In genomic region chr3:88152056-88152455, GRCm38 (mm10) we compare ENCODE assay signal across 8 mouse cellular contexts. TPM values are rescaled to one million over a fixed set of nuclear protein-coding genes. Genes with fewer than 3 reads are reported as not detected.
DNase-seq lines count a peak whose midpoint lies in the region; ATAC-seq and TF ChIP-seq lines count a peak whose summit lies in the region.

No protein-coding gene starts in this region.

- no peak for ATAC-seq in granulocyte monocyte progenitor cell, adult 5-6 weeks (replicated peaks; ENCODE audit: poor library complexity, severe bottlenecking)

- no peak overlapping the region for H3K4me3 ChIP-seq in olfactory bulb, adult 2 months (ENCODE audit: insufficient read depth, low read depth, low read length)
- H3K4me3 ChIP-seq in lung, adult 2 months (replicated peaks; ENCODE audit: extremely low read depth, low read depth, low read length) = no peak overlapping the region

- peak; percentile 46 for DNase-seq in thymus, postnatal 4 days
- no peak for DNase-seq in thymus, postnatal 25 days
- peak; percentile 89 to 92 for DNase-seq in frontal cortex, adult 2 months (ENCODE audit: extremely low spot score in 1 of 2, low spot score in 1 of 2)
- peak; percentile 81 to 90 for DNase-seq in left cerebral cortex, adult 8-10 months (ENCODE audit: low spot score in 2 of 2)
- no peak for DNase-seq in lung, postnatal 4 days
- no peak for DNase-seq in lung, adult 2 months

- H3K4me1 ChIP-seq in olfactory bulb, adult 2 months (ENCODE audit: control insufficient read depth, insufficient read depth, low read length) = peaks cover 77% of the 10 kb centered on the region
- peaks cover 44% of the 10 kb centered on the region for H3K4me1 ChIP-seq in lung, adult 2 months (ENCODE audit: control insufficient read depth, insufficient read depth, low read length)

- TF ChIP-seq CTCF in olfactory bulb, adult 2 months (IDR thresholded peaks at IDR 0.05; ENCODE audit: insufficient read depth, low read depth, low read length) = no peak
- no peak for TF ChIP-seq CTCF in lung, adult 2 months (IDR thresholded peaks at IDR 0.05; ENCODE audit: insufficient read depth, low read length)

- WGBS in olfactory bulb, adult 2 months = 13% methylated on average over 3 of the region's 3 CpGs
- WGBS in lung, adult 2 months = 71% methylated on average over 3 of the region's 3 CpGs

- no peak; the same call in 1 of the 2 replicates for TF ChIP-seq POLR2A in olfactory bulb, adult 2 months (IDR thresholded peaks at IDR 0.05; ENCODE audit: insufficient read depth, low read depth, low read length)
- no peak for TF ChIP-seq POLR2A in lung, adult 2 months (IDR thresholded peaks at IDR 0.05; ENCODE audit: borderline replicate concordance, extremely low read depth, low read depth, low read length)

- peak overlapping the region; percentile 97 for H3K27ac ChIP-seq in olfactory bulb, adult 2 months (ENCODE audit: insufficient read depth, low read depth, low read length)

RNA-seq across cellular contexts. Expression of gene Mef2d, which starts 9.9 kb away (rescaled TPM):
- polyA plus RNA-seq in frontal cortex, adult 2 months (2012; rRNA removed) = 137 and 138 TPM in 2 replicates
- total RNA-seq in left cerebral cortex, adult 8-10 months (2022) = 100 to 1,000 TPM; 190 to 208 (median 194) TPM
- polyA plus RNA-seq in olfactory bulb, adult 2 months (2012; ENCODE audit: insufficient read depth, insufficient read length, low replicate concordance, missing spikeins) = 460 TPM in 1 of 2 replicates, not detected in the other
- total RNA-seq in granulocyte monocyte progenitor cell, adult 5-6 weeks (2014; fragmentation: Nextera tagmentation) = 119 and 132 TPM in 2 replicates
- total RNA-seq in granulocyte monocyte progenitor cell, adult 5-6 weeks (2017) = 42.4 and 52.4 TPM in 2 replicates
- polyA plus RNA-seq in lung, adult 2 months (2012; rRNA removed) = 87.0 and 94.3 TPM in 2 replicates

Comparison
In these comparisons a context has a peak if more than half of its experiments do, and no peak if none do; other contexts are left out.
1. DNase-seq: peak in thymus, postnatal 4 days (single experiment), frontal cortex, adult 2 months (2 of 2) and left cerebral cortex, adult 8-10 months (2 of 2); none in thymus, postnatal 25 days (single experiment), lung, postnatal 4 days (0 of 2) and lung, adult 2 months (single experiment).